Mouse (Mus musculus) mature B cell (primary cell): ENCODE data around the gene Zfp110.
"Not testable (repeated sequence)": the region's sequence is repeated elsewhere in the genome, so short reads cannot be mapped to it uniquely, and the experiment has no call there.

ENCODE experiments used
- in situ Hi-C: fragments of 300-500 bp; cut with MboI; formaldehyde crosslinking; loops from 2 replicates; pipeline ENCODE4 v1.14.3; 2019

Gene Zfp110

GRCm38 (mm10) chr7:12834162-12835120, at the start of gene Zfp110:
Zfp110 (plus strand) TSS chr7:12834761.
- in situ Hi-C loops = loop anchor here (25.0 kb wide), 1 partner anchor 347 kb away; the partner anchor contains the start of gene Zfp606

- in situ Hi-C loops = no loop called here
Measured at GRCm38 (mm10) chr7:12787333-12787732, 47.2 kb upstream of the Zfp110 start.

DNA sequence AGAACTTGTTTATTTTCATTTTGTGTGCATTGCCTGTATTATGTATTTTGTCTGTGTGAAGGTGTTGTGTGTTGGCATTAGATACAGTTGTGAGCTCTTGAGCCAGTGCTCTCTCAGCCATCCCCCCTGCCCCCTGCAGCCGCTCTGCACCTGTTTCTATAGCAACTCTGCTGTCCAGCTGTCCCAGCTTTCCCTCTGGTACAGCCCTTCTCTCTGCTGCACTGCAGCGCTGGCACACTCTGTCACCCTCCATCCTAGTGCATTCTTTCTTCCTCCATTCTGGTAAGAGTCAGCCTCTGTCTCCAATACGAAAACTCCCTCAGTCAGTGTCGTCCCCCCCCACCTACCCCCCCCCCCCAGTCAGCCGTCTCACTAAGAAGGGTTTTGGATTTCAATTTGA, 46.5 kb upstream of the Zfp110 start:
- in situ Hi-C loops = no loop called here

- in situ Hi-C loops = not testable (repeated sequence)
Measured at GRCm38 (mm10) chr7:12792624-12793023, 41.9 kb upstream of the Zfp110 start.

DNA sequence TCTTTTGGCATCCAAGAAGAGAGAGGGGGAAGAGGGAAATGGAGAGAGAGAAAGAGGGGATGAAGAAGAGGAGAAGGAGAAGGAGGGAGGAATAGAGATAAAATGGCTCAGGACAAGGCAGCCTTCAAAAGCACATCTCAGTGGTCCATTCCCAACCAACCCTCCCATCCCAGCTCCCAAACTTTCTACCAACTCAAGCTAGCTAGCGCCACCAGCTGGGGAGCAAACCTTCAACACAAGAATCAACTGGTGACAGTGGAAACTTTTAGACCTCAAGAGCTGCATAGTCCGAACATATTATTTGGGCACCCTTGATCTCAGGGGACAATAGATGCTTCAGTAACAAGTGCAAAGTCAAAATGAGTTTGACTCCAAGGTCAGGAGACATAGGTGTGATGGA, 36.6 kb upstream of the Zfp110 start:
- in situ Hi-C loops = no loop called here

DNA sequence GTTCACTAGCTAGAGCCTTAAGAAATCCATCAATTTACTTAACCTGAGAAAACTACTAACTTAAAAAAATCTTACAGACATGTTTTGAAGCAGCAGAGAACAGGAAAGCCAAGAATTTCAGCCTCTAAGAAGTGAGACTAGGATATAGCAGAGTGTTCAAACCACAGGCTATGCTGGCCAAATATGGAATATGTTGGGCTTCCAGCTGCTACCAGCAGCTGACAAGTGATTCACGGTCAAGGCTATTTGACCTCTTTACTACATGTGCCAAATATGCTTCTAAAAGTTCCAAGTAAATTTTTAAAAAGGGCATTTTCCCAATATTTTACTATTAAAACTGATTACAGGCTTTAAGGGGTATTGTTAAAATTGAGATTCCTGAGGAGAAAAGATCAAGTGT, 35.0 kb upstream of the Zfp110 start:
- in situ Hi-C loops = no loop called here

DNA sequence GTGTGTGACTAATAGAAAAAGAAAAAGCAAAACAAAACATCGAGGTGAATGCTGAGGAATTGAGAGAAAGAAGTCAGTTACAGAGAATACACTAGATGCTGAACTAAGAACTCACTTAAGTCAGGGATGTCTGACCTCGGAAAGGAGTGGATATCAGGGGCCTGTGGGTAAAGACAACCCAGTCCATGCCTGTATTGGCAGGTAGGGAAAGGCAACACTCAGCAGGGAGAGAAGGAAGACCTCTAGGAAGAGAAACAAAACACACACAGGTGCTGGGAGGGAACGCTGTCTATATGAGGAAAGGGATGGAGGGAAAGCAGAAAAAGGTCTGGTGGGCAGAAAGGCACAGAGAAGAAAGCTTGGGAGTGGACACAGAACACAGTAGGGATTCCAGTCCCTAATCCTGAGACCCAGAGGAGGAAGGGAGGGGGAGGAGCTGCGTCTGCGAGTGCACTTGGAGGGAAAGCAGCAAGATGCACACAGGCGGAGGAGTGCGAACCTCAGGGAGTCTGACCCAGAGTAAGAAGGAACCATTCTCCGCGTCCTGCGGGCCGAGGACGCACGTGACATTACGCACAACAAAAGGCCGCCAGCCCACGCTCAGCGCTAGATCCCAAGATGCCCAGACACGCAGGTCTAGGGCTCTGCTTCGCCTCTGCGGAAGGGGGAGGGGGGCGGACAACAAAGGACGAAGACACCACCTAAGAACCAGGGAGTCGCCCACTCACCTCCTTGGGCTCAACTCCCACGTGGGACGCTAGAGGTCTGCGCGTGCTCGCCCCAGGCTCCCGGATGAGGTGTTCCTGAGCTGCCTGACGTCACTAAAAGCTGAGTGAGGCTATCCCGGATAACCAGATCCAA, 31.5 kb upstream of the Zfp110 start, which contains the start of gene Zscan18:
Gene Zscan18 (minus strand): TSS at position 770 of the 861 bp plus-strand sequence.
- in situ Hi-C loops = no loop called here

DNA sequence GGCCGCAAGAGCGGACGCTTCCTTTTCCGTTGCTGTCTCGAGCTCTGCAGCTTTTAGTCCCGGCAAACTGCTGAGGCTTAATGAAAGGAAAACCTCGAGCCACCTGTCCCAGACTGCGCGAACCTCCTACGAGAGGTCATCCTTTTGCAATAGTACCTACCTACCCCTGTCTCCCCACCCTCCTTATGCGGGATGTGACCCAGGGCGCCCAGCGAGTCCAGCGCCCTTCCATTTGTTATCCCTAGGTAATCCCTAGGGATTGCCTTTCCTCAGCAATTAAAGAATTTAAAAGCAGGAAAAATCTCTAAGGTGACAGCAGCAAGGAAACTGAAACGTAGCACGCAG, 30.9 kb upstream of the Zfp110 start:
- in situ Hi-C loops = no loop called here

- in situ Hi-C loops = no loop called here
Measured at GRCm38 (mm10) chr7:12815566-12815965, 19.0 kb upstream of the Zfp110 start.

DNA sequence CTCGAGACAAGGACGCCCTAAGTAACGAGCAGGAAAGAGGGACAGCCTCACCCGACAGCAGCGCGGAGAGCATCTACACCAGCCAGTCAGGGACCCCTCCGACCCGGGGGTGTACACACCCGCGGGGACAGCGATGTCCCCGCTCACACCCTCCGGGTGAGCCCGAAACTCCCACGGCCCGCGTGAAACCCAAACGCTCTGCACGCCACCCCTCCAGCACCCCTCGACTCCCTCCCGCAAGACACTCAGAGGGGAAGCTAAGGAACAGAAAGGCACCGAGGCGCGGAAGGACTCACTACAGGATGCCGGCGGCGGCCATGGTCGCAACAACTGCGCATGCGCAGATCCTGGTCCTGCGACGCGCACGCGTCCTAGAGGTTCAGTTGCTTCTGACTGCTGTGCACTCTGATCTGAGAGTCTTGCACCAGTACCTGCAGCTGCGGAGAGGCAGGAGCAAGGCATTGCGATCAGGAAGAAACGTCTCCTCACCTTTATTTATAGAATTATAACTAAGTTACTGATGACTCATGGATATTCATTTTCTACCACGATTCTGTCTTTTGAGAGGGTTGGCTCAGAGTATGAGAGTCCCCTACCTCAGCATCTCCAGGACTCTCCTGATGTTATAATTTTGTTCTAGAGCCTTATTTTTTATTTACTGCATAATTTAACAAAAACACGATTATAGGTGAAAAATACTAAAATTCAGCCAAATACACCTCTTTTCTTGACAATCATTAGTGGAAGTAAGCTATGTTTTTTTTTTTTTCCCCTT, 15.9 kb upstream of the Zfp110 start, which contains the start of gene Zfp329:
Gene Zfp329 (minus strand): TSS at position 338 of the 775 bp plus-strand sequence.
- in situ Hi-C loops = no loop called here

- in situ Hi-C loops = loop anchor here (25.0 kb wide), 1 partner anchor 348 kb away; the partner anchor contains the start of gene Zfp606
Measured at GRCm38 (mm10) chr7:12835193-12835671, 671 bp downstream of the Zfp110 start.

- in situ Hi-C loops = loop anchor here (25.0 kb wide), 1 partner anchor 348 kb away; the partner anchor contains the start of gene Zfp606
Measured at GRCm38 (mm10) chr7:12835779-12836178, 1.2 kb downstream of the Zfp110 start.

- in situ Hi-C loops = no loop called here
Measured at GRCm38 (mm10) chr7:12874301-12874700, 39.7 kb downstream of the Zfp110 start.

GRCm38 (mm10) chr7:12880036-12880435, 45.5 kb downstream of the Zfp110 start:
- in situ Hi-C loops = no loop called here

DNA sequence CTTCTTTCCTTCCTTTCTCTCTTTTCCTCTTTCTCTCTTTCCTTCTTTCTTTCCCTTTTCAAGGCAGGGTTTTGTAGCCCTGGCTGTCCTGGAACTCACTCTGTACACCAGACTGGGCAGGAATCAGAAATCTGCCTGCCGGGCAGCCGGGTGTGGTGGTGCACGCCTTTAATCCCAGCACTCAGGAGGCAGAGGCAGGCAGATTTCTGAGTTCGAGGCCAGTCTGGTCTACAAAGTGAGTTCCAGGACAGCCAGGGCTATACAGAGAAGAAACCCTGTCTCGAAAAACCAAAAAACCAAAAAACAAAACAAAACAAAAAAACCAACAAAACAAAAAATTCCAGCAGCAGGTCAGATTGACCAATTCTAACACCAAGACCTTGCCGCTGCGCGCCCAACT, 45.9 kb downstream of the Zfp110 start:
- in situ Hi-C loops = not testable (repeated sequence)

DNA sequence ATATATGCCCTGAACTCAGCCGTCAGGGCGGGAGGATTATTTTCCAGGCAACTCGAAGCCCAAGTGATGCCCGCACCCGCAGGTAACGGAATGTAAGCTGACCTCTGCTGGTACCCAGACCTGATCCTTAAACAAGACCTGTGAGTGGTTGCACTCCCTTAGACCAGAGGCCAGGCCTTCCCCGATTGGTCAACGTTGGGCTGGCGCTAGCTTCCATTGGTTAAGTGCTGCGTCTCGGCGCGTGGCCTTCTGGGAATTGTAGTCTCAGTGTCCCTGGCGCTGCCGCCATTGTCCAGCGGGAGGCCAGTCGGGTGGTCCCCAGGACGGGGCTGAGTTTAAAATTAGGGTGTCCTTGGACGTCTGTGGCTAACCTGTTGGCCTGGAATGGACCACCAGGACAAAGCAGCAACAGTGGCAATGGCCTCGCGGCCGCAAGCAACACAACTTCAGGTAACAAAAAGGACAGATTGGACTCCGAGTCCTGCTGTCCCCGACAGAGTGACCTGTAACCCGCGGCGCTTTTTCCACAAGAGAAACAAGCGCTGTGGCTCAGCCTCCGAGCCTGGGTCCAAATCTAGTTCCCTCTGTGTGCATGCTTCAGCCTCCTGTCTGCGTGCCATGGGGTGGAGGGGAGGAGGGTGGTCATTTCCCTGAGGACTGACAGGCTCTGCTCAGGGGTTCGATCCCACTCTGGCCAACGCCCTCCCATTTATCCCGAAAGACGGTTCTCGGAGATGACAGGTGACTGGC, 46.5 kb downstream of the Zfp110 start, which contains the start of gene Zfp128:
Gene Zfp128 (plus strand): TSS at position 267 of the 750 bp plus-strand sequence.
- in situ Hi-C loops = no loop called here

- in situ Hi-C loops = no loop called here
Measured at GRCm38 (mm10) chr7:12886563-12887266, 52.2 kb downstream of the Zfp110 start.

DNA sequence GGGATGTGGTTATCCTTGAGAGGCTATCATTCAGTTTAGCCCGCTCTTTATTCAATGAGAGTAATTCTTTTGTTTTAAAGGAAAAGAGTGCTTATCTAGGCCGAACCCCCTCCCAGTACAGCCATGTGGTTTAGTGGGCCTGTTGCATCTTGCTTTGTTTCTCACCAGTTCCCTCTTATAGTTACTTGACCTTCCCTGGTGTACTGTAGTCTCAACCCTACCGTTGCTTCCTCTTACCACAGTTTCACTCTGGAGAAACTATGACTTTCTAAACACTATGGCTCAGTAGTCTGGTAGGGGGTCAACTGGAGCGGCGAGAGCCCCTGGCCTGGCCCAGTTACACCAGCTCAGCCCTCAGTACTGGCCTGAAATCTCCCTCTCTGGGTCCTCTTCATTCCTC, 53.0 kb downstream of the Zfp110 start:
- in situ Hi-C loops = no loop called here

DNA sequence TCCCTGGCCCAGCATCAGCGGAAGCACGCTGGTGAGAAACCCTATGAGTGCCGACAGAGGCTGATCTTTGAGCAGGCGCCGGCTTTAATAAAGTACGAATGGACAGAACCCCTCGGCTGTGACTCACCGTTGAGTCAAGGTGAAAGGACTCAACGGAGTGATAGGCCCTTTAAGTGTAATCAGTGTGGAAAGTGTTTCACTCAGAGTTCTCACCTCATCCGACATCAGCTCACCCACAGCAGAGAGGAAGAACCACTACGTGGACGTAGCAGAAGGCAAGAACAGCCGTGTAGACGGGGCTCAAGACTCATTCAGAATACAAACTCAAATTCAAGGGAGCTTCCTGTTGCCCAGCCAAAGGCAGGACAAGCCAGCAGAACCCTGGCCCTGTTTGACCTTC, 56.4 kb downstream of the Zfp110 start:
- in situ Hi-C loops = no loop called here

DNA sequence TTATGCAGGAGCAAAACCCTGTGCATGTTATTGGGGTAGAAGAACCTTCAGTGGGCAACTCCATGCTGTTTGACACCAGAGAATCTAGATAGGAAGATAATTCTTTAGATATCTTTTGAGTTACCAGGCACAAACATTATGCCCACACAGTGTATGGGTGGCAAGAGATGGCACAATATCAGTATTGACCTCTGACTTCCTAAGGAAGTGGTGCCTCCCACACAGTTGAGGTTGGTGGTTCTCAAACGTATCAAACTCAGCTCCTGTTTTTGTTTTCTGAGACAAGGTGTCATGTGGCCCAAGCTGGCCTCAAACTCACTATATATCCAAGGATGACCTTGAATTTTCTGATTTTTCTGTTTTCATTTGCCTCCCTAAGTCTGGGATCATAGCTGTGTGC, 56.8 kb downstream of the Zfp110 start:
- in situ Hi-C loops = no loop called here
